Mouse (Mus musculus): Measurements from ENCODE around the gene Cyp2w1. TPM values are rescaled to one million over a fixed set of nuclear protein-coding genes. Genes with fewer than 3 reads are reported as not detected.

Cyp2w1 gene
- 0.10 TPM in 1 of 2 replicates, not detected in the other for polyA plus RNA-seq (2012; rRNA removed)

DNA sequence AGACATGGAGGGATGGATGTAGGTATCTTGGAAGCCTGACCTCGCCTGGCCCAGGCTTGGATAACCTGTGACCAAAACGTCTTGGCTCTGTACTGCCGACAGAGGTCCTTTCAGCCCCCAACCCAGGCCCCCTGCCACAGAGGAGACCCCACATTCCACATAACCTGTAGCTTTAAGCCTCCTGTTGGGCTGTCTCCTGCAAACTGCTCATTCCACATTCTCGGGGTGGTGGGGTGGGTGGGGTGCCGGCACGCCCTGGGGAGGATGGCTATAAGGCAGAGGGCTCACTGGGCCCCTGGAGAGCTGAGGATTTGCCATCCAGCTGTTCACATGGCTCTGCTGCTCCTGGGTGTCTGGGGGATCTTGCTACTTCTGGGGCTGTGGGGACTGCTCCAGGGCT lies at the start of gene Cyp2w1:
Gene Cyp2w1 (plus strand): TSS at position 301 of the 400 bp plus-strand sequence.

DNA sequence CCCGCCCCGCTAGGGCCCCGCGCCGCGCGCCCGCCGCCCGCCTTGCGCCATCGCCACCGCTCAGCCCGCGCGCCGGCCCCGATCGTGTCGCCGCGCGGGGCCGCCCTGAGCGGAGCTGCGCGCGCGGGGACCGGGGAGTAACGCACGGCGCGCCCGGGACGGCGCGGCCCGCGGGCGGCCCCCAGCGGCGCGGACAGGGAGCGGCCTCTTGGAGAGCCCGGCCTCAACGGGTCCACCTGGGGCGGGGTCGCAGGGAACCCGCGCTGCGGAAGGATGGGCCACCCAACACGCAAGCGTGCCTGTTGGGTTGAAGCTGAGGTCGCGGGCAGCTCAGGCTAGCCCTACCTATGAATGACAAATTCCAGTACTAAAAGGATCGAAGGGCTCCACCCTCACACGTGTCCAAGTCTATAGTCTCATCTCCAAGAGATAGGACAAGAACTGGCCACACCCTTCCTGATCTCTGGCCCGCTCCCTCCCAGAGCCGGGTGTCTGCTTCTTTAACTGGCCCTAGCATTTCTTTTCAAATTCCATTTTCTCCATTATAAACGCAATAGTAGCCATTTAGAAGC lies 26.9 kb upstream of the Cyp2w1 start, which contains the start of gene Adap1:
Gene Adap1 (minus strand): TSS at position 228 of the 572 bp plus-strand sequence.

GRCm38 (mm10) chr5:139351134-139351533 lies 1.3 kb upstream of the Cyp2w1 start, which contains the start of gene Cox19:
Gene Cox19, minus strand, starts transcription at chr5:139351418.

GRCm38 (mm10) chr5:139377468-139378270 lies 25.3 kb downstream of the Cyp2w1 start, which contains the start of gene Gpr146:
Gene Gpr146, plus strand, starts transcription at chr5:139377697.

DNA sequence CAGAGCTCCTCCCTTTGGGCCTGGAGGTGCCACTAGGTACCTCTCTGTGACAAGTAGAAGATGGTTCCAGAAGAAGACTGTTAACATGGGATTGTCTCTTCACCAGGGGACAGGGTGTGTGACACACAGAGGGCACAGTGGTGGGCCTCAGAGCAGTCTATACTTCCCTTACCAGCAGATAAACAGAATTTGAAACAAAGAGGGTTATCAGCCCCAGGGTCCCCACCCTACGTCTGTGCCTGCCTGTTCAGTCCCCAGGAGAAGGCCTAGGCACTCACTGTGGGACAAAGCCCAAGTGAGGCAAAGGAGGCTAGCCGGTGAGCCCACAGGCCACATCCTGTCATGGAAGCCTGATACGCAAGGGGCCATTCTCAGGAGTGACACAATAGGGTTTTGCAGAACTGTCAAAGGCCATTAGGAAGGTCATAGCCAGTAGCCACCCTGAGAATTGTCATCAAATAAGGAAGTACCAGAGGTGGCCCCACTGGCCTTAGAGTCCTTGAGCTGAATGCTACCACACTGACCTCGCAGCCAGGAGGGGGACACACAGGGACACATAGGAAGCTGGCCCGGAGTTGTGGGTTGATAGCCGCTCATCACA lies 52.5 kb downstream of the Cyp2w1 start, which contains the start of gene C130050O18Rik:
Gene C130050O18Rik (plus strand): TSS at position 480 of the 601 bp plus-strand sequence.

Other genes starting within 250 kb of the Cyp2w1 start
- 0.62 and 0.63 TPM in 2 replicates for gene Prkar1b, start 202.6 kb upstream of the Cyp2w1 start, polyA plus RNA-seq (2012; rRNA removed)
- 5.3 and 6.4 TPM in 2 replicates for gene Dnaaf5, start 202.4 kb upstream of the Cyp2w1 start, polyA plus RNA-seq (2012; rRNA removed)
- gene Sun1, start 152.0 kb upstream of the Cyp2w1 start, polyA plus RNA-seq (2012; rRNA removed), result 16.0 and 18.4 TPM in 2 replicates
- gene Get4, start 100.3 kb upstream of the Cyp2w1 start, polyA plus RNA-seq (2012; rRNA removed), result 54.0 and 62.4 TPM in 2 replicates
- gene Adap1, start 27.0 kb upstream of the Cyp2w1 start, polyA plus RNA-seq (2012; rRNA removed), result 2.7 and 4.0 TPM in 2 replicates
- gene Cox19, start 1.2 kb upstream of the Cyp2w1 start, polyA plus RNA-seq (2012; rRNA removed), result 20.6 and 26.3 TPM in 2 replicates
- gene Gpr146, start 25.1 kb downstream of the Cyp2w1 start, polyA plus RNA-seq (2012; rRNA removed), result 12.0 and 14.9 TPM in 2 replicates
- 0.68 and 1.0 TPM in 2 replicates for gene C130050O18Rik, start 52.7 kb downstream of the Cyp2w1 start, polyA plus RNA-seq (2012; rRNA removed)
- gene Gper1, start 70.5 kb downstream of the Cyp2w1 start, polyA plus RNA-seq (2012; rRNA removed), result 0.03 and 0.09 TPM in 2 replicates
- 11.8 and 12.1 TPM in 2 replicates for gene 3110082I17Rik, start 107.9 kb downstream of the Cyp2w1 start, polyA plus RNA-seq (2012; rRNA removed)
- 3.0 and 3.6 TPM in 2 replicates for gene Zfand2a, start 131.9 kb downstream of the Cyp2w1 start, polyA plus RNA-seq (2012; rRNA removed)
- gene Uncx, start 190.9 kb downstream of the Cyp2w1 start, polyA plus RNA-seq (2012; rRNA removed), result not detected in 2 replicates